Mouse (Mus musculus) limb, embryonic 14.5 days (tissue): Measurements from ENCODE around the gene Snx9. TPM values are rescaled to one million over a fixed set of nuclear protein-coding genes. Genes with fewer than 3 reads are reported as not detected.

ENCODE experiments used
- ATAC-seq: fragments of 200-750 bp; cut with Nextera tagmentation; 2 replicates; pipeline ENCODE4 v1.8.0; 2017; ENCODE audit warnings: low read depth, moderate number of reproducible peaks, moderate TSS enrichment; ENCODE audit not compliant: low FRiP score
- DNase-seq: peaks from one replicate; pipeline ENCODE4 v3.0.0-alpha.2; 2015; ENCODE audit warnings: low spot score
- H3K27ac ChIP-seq: fragments of 300-500 bp; sonication (generic); replicated peaks from 2 replicates; pipeline ENCODE4 v1.5.1; 2014; ENCODE audit warnings: low read depth, mild to moderate bottlenecking, low read length, moderate library complexity, mixed read lengths
- H3K27me3 ChIP-seq: fragments of 300-500 bp; sonication (generic); 2 replicates; pipeline ENCODE4 v1.6.1; 2014; ENCODE audit warnings: low read length, mixed read lengths; ENCODE audit not compliant: control insufficient read depth, insufficient read depth
- H3K36me3 ChIP-seq: fragments of 300-500 bp; sonication (generic); 2 replicates; pipeline ENCODE4 v1.6.1; 2014; ENCODE audit warnings: mild to moderate bottlenecking, low read length, moderate library complexity, mixed read lengths; ENCODE audit not compliant: control insufficient read depth, insufficient read depth
- H3K4me1 ChIP-seq: fragments of 300-500 bp; sonication (generic); 2 replicates; pipeline ENCODE4 v1.6.1; 2014; ENCODE audit warnings: antibody characterized with exemption, low read length, mixed read lengths; ENCODE audit not compliant: control insufficient read depth, insufficient read depth
- H3K4me2 ChIP-seq: fragments of 300-500 bp; sonication (generic); replicated peaks from 2 replicates; pipeline ENCODE4 v1.6.1; 2014; ENCODE audit warnings: low read depth, mild to moderate bottlenecking, low read length, moderate library complexity; ENCODE audit not compliant: severe bottlenecking
- H3K4me3 ChIP-seq: fragments of 300-500 bp; sonication (generic); replicated peaks from 2 replicates; pipeline ENCODE4 v1.5.1; 2014; ENCODE audit warnings: low read length
- H3K9ac ChIP-seq: fragments of 300-500 bp; sonication (generic); 2 replicates; pipeline ENCODE4 v1.6.1; 2014; ENCODE audit warnings: mild to moderate bottlenecking, low read depth, low read length, moderate library complexity; ENCODE audit not compliant: severe bottlenecking
- H3K9me3 ChIP-seq: fragments of 300-500 bp; sonication (generic); 2 replicates; pipeline ENCODE4 v1.6.1; 2016; ENCODE audit warnings: low read length; ENCODE audit not compliant: control insufficient read depth
- POLR2A ChIP-seq: fragments of 200-500 bp; IDR thresholded peaks from 2 replicates; pipeline ENCODE4 v1.8.0; 2012; ENCODE audit warnings: inconsistent platforms, mild to moderate bottlenecking, moderate library complexity, borderline replicate concordance; ENCODE audit not compliant: insufficient read depth, insufficient read length; ENCODE audit errors: extremely low read depth
- WGBS: fragments of 180-500 bp; shearing (Covaris S2); extraction: QIAGEN DNeasy Blood & Tissue Kit; methylation state at CpG from one replicate; pipeline ENCODE4 v1.1.7; 2014; 5-methylcytosine and 5-hydroxymethylcytosine counted together
- polyA plus RNA-seq, 2 experiments: library from polyadenylated mRNA; depleted of rRNA in 1 of 2; stranded (reverse) in 1 of 2; unstranded in 1 of 2; fragments of >200 nt; fragmentation: Nextera tagmentation in 1 of 2; extraction: Ambion mirVana in 1 of 2; gene quantifications; 2 replicates each; pipeline versions ENCODE4 v1.2.1 to v1.2.3; 2012 to 2014

The Snx9 gene
- polyA plus RNA-seq, 2 experiments: 39.1 to 41.9 TPM

DNA sequence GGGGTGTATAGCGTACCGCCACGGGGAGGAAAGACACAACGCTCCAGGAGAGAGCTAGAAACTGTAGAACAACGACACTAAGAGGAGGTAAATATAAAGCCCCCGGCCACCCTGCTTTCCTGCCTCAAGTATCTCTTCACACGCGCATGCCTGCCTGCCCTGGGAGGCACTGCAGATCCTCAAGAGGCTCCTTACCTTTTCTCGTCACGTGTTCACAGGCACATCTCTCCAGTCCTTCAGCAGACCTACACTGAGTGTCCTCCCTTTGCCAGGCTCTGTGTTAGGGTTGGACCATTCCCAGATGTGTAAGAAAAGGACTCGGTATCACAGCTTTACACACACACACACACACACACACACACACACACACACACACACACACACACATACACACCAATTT lies 18.1 kb upstream of the Snx9 start:
- 86% methylated on average over 11 of the region's 11 CpGs for WGBS
- Histone ChIP-seq H3K27me3 (no peaks in the 10 kb centered on the region), H3K4me3 (no peak overlapping the region), H3K27ac (no peak overlapping the region), H3K4me2 (no peak overlapping the region), H3K9me3 (no peaks in the 10 kb centered on the region), H3K36me3 (no peaks in the 10 kb centered on the region), H3K4me1 (peaks cover 14% of the 10 kb centered on the region; the same call in 1 of the 2 replicates), H3K9ac (no peak overlapping the region)
- DNase-seq (no peak), ATAC-seq (no peak)
- TF ChIP-seq POLR2A: no peak

DNA sequence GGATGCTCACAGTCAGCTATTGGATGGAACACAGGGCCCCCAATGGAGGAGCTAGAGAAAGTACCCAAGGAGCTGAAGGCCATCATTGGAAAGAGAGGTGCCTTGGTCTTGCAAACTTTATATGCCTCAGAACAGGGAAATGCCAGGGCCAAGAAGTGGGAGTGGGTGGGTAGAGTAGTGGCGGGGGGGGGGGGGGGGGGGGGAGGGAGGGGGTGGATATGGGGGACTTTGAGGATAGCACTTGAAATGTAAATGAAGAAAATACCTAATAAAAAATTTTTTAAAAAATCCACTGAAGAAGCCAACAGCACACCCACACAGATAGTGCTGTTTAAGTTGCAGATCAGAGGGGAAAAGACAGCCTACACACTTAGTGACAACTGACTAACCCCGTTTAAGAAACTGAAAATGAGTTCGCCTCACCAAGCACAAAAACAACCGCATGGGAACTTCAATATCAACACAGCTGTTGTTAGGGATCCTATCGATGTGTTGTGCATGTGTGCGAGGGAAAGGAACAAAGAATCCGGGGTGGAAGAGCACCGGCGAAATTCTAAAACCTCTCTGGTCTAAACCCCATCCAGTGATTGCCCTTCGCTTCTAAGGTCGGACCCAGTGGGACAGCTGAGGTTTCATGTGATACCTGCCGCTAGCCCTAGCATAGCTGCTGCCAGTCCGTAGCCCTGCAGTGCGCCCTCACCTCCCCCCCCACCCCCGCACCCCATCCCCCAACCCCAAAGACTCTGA lies 13.1 kb upstream of the Snx9 start:
- Histone ChIP-seq H3K27me3 (no peaks in the 10 kb centered on the region), H3K4me2 (peak overlapping the region; percentile 16; the same call in 1 of the 2 replicates), H3K9ac (no peak overlapping the region; the same call in 1 of the 2 replicates), H3K4me3 (no peak overlapping the region), H3K27ac (no peak overlapping the region), H3K36me3 (no peaks in the 10 kb centered on the region), H3K9me3 (no peaks in the 10 kb centered on the region), H3K4me1 (no peaks in the 10 kb centered on the region)
- DNase-seq (no peak), ATAC-seq (peak; percentile 23; the same call in 1 of the 2 replicates)
- TF ChIP-seq POLR2A: no peak
- 22% methylated on average over 14 of the region's 15 CpGs for WGBS

DNA sequence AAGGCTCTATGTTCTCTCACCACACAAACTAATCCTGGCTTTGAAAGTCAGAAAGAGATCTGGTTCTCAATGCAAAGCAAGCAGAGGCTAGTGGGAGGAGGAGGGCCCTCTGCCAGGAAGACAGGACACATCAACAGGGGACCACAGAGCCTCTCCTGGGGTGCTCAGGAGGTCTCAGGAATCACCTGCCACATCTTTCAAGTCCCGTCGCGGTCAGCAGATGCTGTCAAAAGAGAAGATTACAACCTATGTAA lies 12.6 kb upstream of the Snx9 start:
- TF ChIP-seq POLR2A: no peak
- Histone ChIP-seq H3K4me3 (no peak overlapping the region), H3K9ac (no peak overlapping the region; the same call in 1 of the 2 replicates), H3K36me3 (no peaks in the 10 kb centered on the region), H3K27me3 (no peaks in the 10 kb centered on the region), H3K9me3 (no peaks in the 10 kb centered on the region), H3K4me1 (no peaks in the 10 kb centered on the region), H3K27ac (no peak overlapping the region), H3K4me2 (peak overlapping the region; percentile 16; the same call in 1 of the 2 replicates)
- DNase-seq (no peak), ATAC-seq (no peak)
- WGBS: 12% methylated on average over 3 of the region's 3 CpGs

DNA sequence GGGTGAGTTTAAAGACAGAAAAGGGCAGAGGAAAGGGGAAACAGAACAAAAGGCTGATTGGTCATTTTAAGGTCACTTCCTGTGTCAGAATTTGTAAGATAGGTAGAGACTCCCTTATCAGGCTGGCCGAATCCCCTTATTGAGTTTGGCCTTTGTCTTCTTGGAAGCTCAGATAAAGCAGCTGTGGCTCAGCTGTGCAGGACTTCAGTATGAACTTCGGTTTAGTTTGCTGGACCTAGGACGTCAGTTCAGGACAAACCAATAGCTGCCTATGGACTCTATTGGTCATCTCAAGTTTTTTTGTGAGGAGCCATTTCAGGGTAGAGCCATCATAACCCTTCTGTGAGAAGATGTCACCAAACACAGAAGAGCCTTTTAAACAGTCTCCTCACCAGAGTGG lies 12.2 kb upstream of the Snx9 start:
- TF ChIP-seq POLR2A: no peak
- Histone ChIP-seq H3K4me1 (no peaks in the 10 kb centered on the region), H3K4me3 (no peak overlapping the region), H3K4me2 (no peak overlapping the region), H3K36me3 (no peaks in the 10 kb centered on the region), H3K27ac (no peak overlapping the region), H3K9me3 (no peaks in the 10 kb centered on the region), H3K27me3 (no peaks in the 10 kb centered on the region), H3K9ac (no peak overlapping the region)
- 68% methylated on average over 3 of the region's 3 CpGs for WGBS
- ATAC-seq: no peak
- DNase-seq: no peak

DNA sequence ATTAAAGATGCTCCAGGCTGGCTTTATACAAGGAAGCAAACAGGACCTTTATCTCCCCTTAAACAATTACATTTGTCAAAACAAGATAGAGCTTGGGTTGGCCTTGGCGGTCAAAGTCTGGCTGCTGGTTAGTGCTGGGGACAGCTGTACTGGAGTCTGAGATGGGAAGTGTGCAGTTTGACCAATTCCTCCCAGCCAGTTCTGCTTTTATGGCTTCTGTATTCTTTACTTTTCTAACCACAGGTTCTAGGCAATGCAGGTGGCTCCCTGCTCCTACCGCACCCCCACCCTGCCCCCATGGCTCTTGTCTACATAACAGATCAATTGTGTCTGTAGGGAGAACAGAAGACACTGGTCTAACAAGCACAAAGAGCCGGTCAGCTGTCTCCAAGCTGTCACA lies 11.2 kb upstream of the Snx9 start:
- no peak for ATAC-seq
- Histone ChIP-seq H3K9ac (no peak overlapping the region), H3K4me3 (no peak overlapping the region), H3K36me3 (no peaks in the 10 kb centered on the region), H3K27ac (no peak overlapping the region), H3K9me3 (no peaks in the 10 kb centered on the region), H3K4me2 (no peak overlapping the region), H3K4me1 (no peaks in the 10 kb centered on the region), H3K27me3 (no peaks in the 10 kb centered on the region)
- 89% methylated on average over 3 of the region's 3 CpGs for WGBS
- DNase-seq: no peak
- TF ChIP-seq POLR2A: no peak
